Mouse (Mus musculus) embryonic facial prominence, embryonic 13.5 days (tissue): ENCODE results near the gene Cysrt1. TPM values are rescaled to one million over a fixed set of nuclear protein-coding genes. Genes with fewer than 3 reads are reported as not detected.
A peak's percentile ranks its signal among the peaks of the same experiment; 100 is the strongest.

Source experiments
- ATAC-seq: fragments of 200-750 bp; cut with Nextera tagmentation; 2 replicates; pipeline ENCODE4 v1.8.0; 2017; ENCODE audit warnings: low read depth; ENCODE audit not compliant: insufficient number of reproducible peaks, insufficient read depth, low FRiP score, low TSS enrichment
- H3K27ac ChIP-seq: fragments of 300-500 bp; sonication (generic); 2 replicates; pipeline ENCODE4 v1.5.1; 2015; ENCODE audit warnings: moderate library complexity, mild to moderate bottlenecking, inconsistent platforms
- H3K27me3 ChIP-seq: fragments of 300-500 bp; sonication (generic); 2 replicates; pipeline ENCODE4 v1.6.1; 2015; ENCODE audit warnings: mild to moderate bottlenecking, inconsistent platforms
- H3K36me3 ChIP-seq: fragments of 300-500 bp; sonication (generic); 2 replicates; pipeline ENCODE4 v1.6.1; 2015; ENCODE audit warnings: mild to moderate bottlenecking, inconsistent platforms
- H3K4me1 ChIP-seq: fragments of 300-500 bp; sonication (generic); 2 replicates; pipeline ENCODE4 v1.6.1; 2015; ENCODE audit warnings: inconsistent platforms
- H3K4me2 ChIP-seq: fragments of 300-500 bp; sonication (generic); 2 replicates; pipeline ENCODE4 v1.6.1; 2015; ENCODE audit warnings: moderate library complexity, mild to moderate bottlenecking, inconsistent platforms
- H3K4me3 ChIP-seq: fragments of 300-500 bp; sonication (generic); 2 replicates; pipeline ENCODE4 v1.5.1; 2015; ENCODE audit warnings: mild to moderate bottlenecking, inconsistent platforms
- H3K9ac ChIP-seq: fragments of 300-500 bp; sonication (generic); 2 replicates; pipeline ENCODE4 v1.6.1; 2015; ENCODE audit warnings: mild to moderate bottlenecking, inconsistent platforms
- H3K9me3 ChIP-seq: fragments of 300-500 bp; sonication (generic); 2 replicates; pipeline ENCODE4 v1.6.1; 2016; ENCODE audit warnings: inconsistent platforms
- WGBS: fragments of 180-500 bp; shearing (Covaris S2); methylation state at CpG from one replicate; pipeline ENCODE4 v1.1.7; 2015; ENCODE audit warnings: mixed read lengths; 5-methylcytosine and 5-hydroxymethylcytosine counted together
- polyA plus RNA-seq: library from polyadenylated mRNA; unstranded; fragments of >200 nt; fragmentation: Nextera tagmentation; extraction: Ambion mirVana; gene quantifications from 2 replicates; pipeline ENCODE4 v1.2.1, GENCODE M21; 2015

Gene Cysrt1
- polyA plus RNA-seq, 1 experiment from 2014 or later, result 0.81 TPM

GRCm38 (mm10) chr2:25244144-25244543 lies 1.9 kb upstream of the Cysrt1 start:
- Histone ChIP-seq H3K36me3 (peaks cover 35% of the 10 kb centered on the region), H3K4me2 (no peak overlapping the region), H3K4me1 (peaks cover 28% of the 10 kb centered on the region), H3K9ac (no peak overlapping the region), H3K27me3 (peaks cover 34% of the 10 kb centered on the region), H3K9me3 (no peaks in the 10 kb centered on the region), H3K27ac (no peak overlapping the region), H3K4me3 (no peak overlapping the region)
- WGBS, result 87% methylated on average over 4 of the region's 4 CpGs
- no peak for ATAC-seq

GRCm38 (mm10) chr2:25243342-25243741 lies 1.1 kb upstream of the Cysrt1 start:
- peaks cover 26% of the 10 kb centered on the region for H3K36me3 ChIP-seq
- peak overlapping the region; percentile 93 for H3K4me2 ChIP-seq
- H3K4me3 ChIP-seq, result no peak overlapping the region
- peaks cover 28% of the 10 kb centered on the region for H3K4me1 ChIP-seq
- no peak overlapping the region for H3K27ac ChIP-seq
- no peak for ATAC-seq
- H3K27me3 ChIP-seq, result peaks cover 34% of the 10 kb centered on the region
- no peaks in the 10 kb centered on the region for H3K9me3 ChIP-seq
- 80% methylated on average over 8 of the region's 8 CpGs for WGBS
- no peak overlapping the region for H3K9ac ChIP-seq

- Histone ChIP-seq H3K27ac (0 out of 2 replicates have a peak overlapping the region, but pooled peaks have one; percentile 71), H3K27me3 (peaks cover 39% of the 10 kb centered on the region), H3K4me3 (peak overlapping the region; percentile 57), H3K36me3 (peaks cover 10% of the 10 kb centered on the region), H3K9ac (peak overlapping the region; percentile 71; the same call in 1 of the 2 replicates), H3K4me1 (peaks cover 28% of the 10 kb centered on the region), H3K9me3 (no peaks in the 10 kb centered on the region), H3K4me2 (peak overlapping the region; percentile 93)
- 11% methylated on average over 6 of the region's 6 CpGs for WGBS
- no peak for ATAC-seq
These were observed 845 bp downstream of the Cysrt1 start for GRCm38 (mm10) chr2:25241438-25241775.

- Histone ChIP-seq H3K36me3 (peaks cover 5% of the 10 kb centered on the region; the same call in 1 of the 2 replicates), H3K4me1 (peaks cover 28% of the 10 kb centered on the region), H3K9ac (peak overlapping the region; percentile 71), H3K4me2 (peak overlapping the region; percentile 93), H3K27me3 (peaks cover 44% of the 10 kb centered on the region), H3K9me3 (no peaks in the 10 kb centered on the region), H3K4me3 (peak overlapping the region; percentile 57), H3K27ac (peak overlapping the region; percentile 71; the same call in 1 of the 2 replicates)
- 1% methylated on average over 29 of the region's 29 CpGs for WGBS
- peak; percentile 75 for ATAC-seq
These were observed 1.4 kb downstream of the Cysrt1 start for GRCm38 (mm10) chr2:25240723-25241437.

- peak overlapping the region; percentile 71 for H3K9ac ChIP-seq
- peaks cover 45% of the 10 kb centered on the region for H3K27me3 ChIP-seq
- H3K9me3 ChIP-seq, result no peaks in the 10 kb centered on the region
- peak overlapping the region; percentile 71; the same call in 1 of the 2 replicates for H3K27ac ChIP-seq
- 50% methylated on average over 8 of the region's 8 CpGs for WGBS
- H3K4me1 ChIP-seq, result peaks cover 28% of the 10 kb centered on the region
- peak overlapping the region; percentile 93 for H3K4me2 ChIP-seq
- no peak for ATAC-seq
- peak overlapping the region; percentile 57 for H3K4me3 ChIP-seq
- no peaks in the 10 kb centered on the region for H3K36me3 ChIP-seq
These were observed 1.9 kb downstream of the Cysrt1 start for GRCm38 (mm10) chr2:25240310-25240709.

- Histone ChIP-seq H3K9ac (no peak overlapping the region), H3K27ac (no peak overlapping the region), H3K27me3 (peaks cover 47% of the 10 kb centered on the region), H3K4me1 (peaks cover 28% of the 10 kb centered on the region), H3K4me3 (no peak overlapping the region), H3K9me3 (no peaks in the 10 kb centered on the region), H3K4me2 (no peak overlapping the region), H3K36me3 (no peaks in the 10 kb centered on the region)
- WGBS, result 78% methylated on average over 3 of the region's 3 CpGs
- no peak for ATAC-seq
These were observed 2.5 kb downstream of the Cysrt1 start for GRCm38 (mm10) chr2:25239766-25240165.

- no peaks in the 10 kb centered on the region for H3K36me3 ChIP-seq
- 0 out of 2 replicates have a peak overlapping the region, but pooled peaks have one; percentile 36 for H3K9ac ChIP-seq
- H3K27me3 ChIP-seq, result peaks cover 43% of the 10 kb centered on the region
- H3K4me1 ChIP-seq, result peaks cover 28% of the 10 kb centered on the region
- ATAC-seq, result no peak
- H3K9me3 ChIP-seq, result no peaks in the 10 kb centered on the region
- H3K4me2 ChIP-seq, result no peak overlapping the region
- H3K27ac ChIP-seq, result no peak overlapping the region
- no peak overlapping the region for H3K4me3 ChIP-seq
These were observed 4.1 kb downstream of the Cysrt1 start for GRCm38 (mm10) chr2:25238106-25238505.

- H3K4me2 ChIP-seq, result no peak overlapping the region
- peaks cover 25% of the 10 kb centered on the region for H3K4me1 ChIP-seq
- no peak for ATAC-seq
- peaks cover 42% of the 10 kb centered on the region for H3K27me3 ChIP-seq
- no peak overlapping the region for H3K4me3 ChIP-seq
- 68% methylated on average over 4 of the region's 4 CpGs for WGBS
- no peaks in the 10 kb centered on the region for H3K9me3 ChIP-seq
- H3K36me3 ChIP-seq, result no peaks in the 10 kb centered on the region
- no peak overlapping the region for H3K9ac ChIP-seq
- H3K27ac ChIP-seq, result no peak overlapping the region
These were observed 4.7 kb downstream of the Cysrt1 start for GRCm38 (mm10) chr2:25237522-25237921.

GRCm38 (mm10) chr2:25236614-25237013 lies 5.6 kb downstream of the Cysrt1 start, which contains the start of gene Rnf224:
Gene Rnf224, minus strand, starts transcription at chr2:25236787.
- H3K4me3 ChIP-seq, result no peak within 1 kb of the TSS
- no peak for ATAC-seq
- H3K4me1 ChIP-seq, result peaks cover 18% of the 10 kb centered on the region
- 31% methylated on average over 8 of the region's 8 CpGs for WGBS
- no peak within 1 kb of the TSS for H3K27ac ChIP-seq
- no peak within 1 kb of the TSS for H3K9ac ChIP-seq
- H3K4me2 ChIP-seq, result no peak within 1 kb of the TSS
- peaks cover 35% of the 10 kb centered on the region for H3K27me3 ChIP-seq
- H3K36me3 ChIP-seq, result no peaks in the 10 kb centered on the region
- no peaks in the 10 kb centered on the region for H3K9me3 ChIP-seq

- no peaks in the 10 kb centered on the region for H3K4me1 ChIP-seq
- 65% methylated on average over 5 of the region's 5 CpGs for WGBS
- no peak overlapping the region for H3K27ac ChIP-seq
- no peaks in the 10 kb centered on the region for H3K9me3 ChIP-seq
- H3K27me3 ChIP-seq, result peaks cover 39% of the 10 kb centered on the region
- H3K9ac ChIP-seq, result no peak overlapping the region
- no peaks in the 10 kb centered on the region for H3K36me3 ChIP-seq
- H3K4me2 ChIP-seq, result no peak overlapping the region
- ATAC-seq, result no peak
- H3K4me3 ChIP-seq, result no peak overlapping the region
These were observed 7.6 kb downstream of the Cysrt1 start for GRCm38 (mm10) chr2:25234551-25235220.

GRCm38 (mm10) chr2:25234050-25234449 lies 8.2 kb downstream of the Cysrt1 start, which contains the start of gene Slc34a3:
Gene Slc34a3, minus strand, starts transcription at chr2:25234364.
- no peaks in the 10 kb centered on the region for H3K9me3 ChIP-seq
- H3K4me3 ChIP-seq, result no peak within 1 kb of the TSS
- H3K27ac ChIP-seq, result no peak within 1 kb of the TSS
- 91% methylated on average over 3 of the region's 3 CpGs for WGBS
- peaks cover 39% of the 10 kb centered on the region for H3K27me3 ChIP-seq
- H3K36me3 ChIP-seq, result no peaks in the 10 kb centered on the region
- no peak for ATAC-seq
- no peaks in the 10 kb centered on the region for H3K4me1 ChIP-seq
- H3K9ac ChIP-seq, result no peak within 1 kb of the TSS
- no peak within 1 kb of the TSS for H3K4me2 ChIP-seq

GRCm38 (mm10) chr2:25233421-25233820 lies 8.8 kb downstream of the Cysrt1 start:
- no peak for ATAC-seq
- no peak overlapping the region for H3K9ac ChIP-seq
- peaks cover 39% of the 10 kb centered on the region for H3K27me3 ChIP-seq
- H3K4me2 ChIP-seq, result no peak overlapping the region
- WGBS, result 74% methylated on average over 4 of the region's 4 CpGs
- no peaks in the 10 kb centered on the region for H3K9me3 ChIP-seq
- no peak overlapping the region for H3K27ac ChIP-seq
- H3K4me1 ChIP-seq, result peaks cover 5% of the 10 kb centered on the region; the same call in 1 of the 2 replicates
- H3K4me3 ChIP-seq, result no peak overlapping the region
- no peaks in the 10 kb centered on the region for H3K36me3 ChIP-seq
